Mouse (Mus musculus) hindbrain, embryonic 15.5 days (tissue): ENCODE measurements around the gene Pms2. TPM values are rescaled to one million over a fixed set of nuclear protein-coding genes. Genes with fewer than 3 reads are reported as not detected.

Source experiments
- ATAC-seq: fragments of 200-750 bp; cut with Nextera tagmentation; 2 replicates; pipeline ENCODE4 v1.8.0; 2017; ENCODE audit warnings: low read depth, moderate number of reproducible peaks, moderate TSS enrichment; ENCODE audit not compliant: low FRiP score
- H3K27ac ChIP-seq: fragments of 300-500 bp; sonication (generic); replicated peaks from 2 replicates; pipeline ENCODE4 v1.5.1; 2015; ENCODE audit warnings: mild to moderate bottlenecking, inconsistent platforms
- H3K27me3 ChIP-seq: fragments of 300-500 bp; sonication (generic); 2 replicates; pipeline ENCODE4 v1.6.1; 2015; ENCODE audit warnings: control low read depth, inconsistent platforms
- H3K36me3 ChIP-seq: fragments of 300-500 bp; sonication (generic); 2 replicates; pipeline ENCODE4 v1.6.1; 2015; ENCODE audit warnings: control low read depth, inconsistent platforms
- H3K4me1 ChIP-seq: fragments of 300-500 bp; sonication (generic); replicated peaks from 2 replicates; pipeline ENCODE4 v1.6.1; 2015; ENCODE audit warnings: control low read depth, inconsistent platforms
- H3K4me2 ChIP-seq: fragments of 300-500 bp; sonication (generic); 2 replicates; pipeline ENCODE4 v1.6.1; 2015; ENCODE audit warnings: moderate library complexity, mild to moderate bottlenecking, inconsistent platforms
- H3K4me3 ChIP-seq: fragments of 300-500 bp; sonication (generic); 2 replicates; pipeline ENCODE4 v1.5.1; 2015; ENCODE audit warnings: mild to moderate bottlenecking, inconsistent platforms
- H3K9ac ChIP-seq: fragments of 300-500 bp; sonication (generic); 2 replicates; pipeline ENCODE4 v1.6.1; 2015; ENCODE audit warnings: inconsistent platforms
- H3K9me3 ChIP-seq: fragments of 300-500 bp; sonication (generic); 2 replicates; pipeline ENCODE4 v1.6.1; 2016; ENCODE audit warnings: control low read depth, inconsistent platforms
- WGBS: fragments of 180-500 bp; shearing (Covaris S2); methylation state at CpG from one replicate; pipeline ENCODE4 v1.1.7; 2015; 5-methylcytosine and 5-hydroxymethylcytosine counted together
- polyA plus RNA-seq: library from polyadenylated mRNA; unstranded; fragments of >200 nt; fragmentation: Nextera tagmentation; extraction: Ambion mirVana; gene quantifications from 2 replicates; pipeline ENCODE4 v1.2.1, GENCODE M21; 2015

Gene Pms2
- polyA plus RNA-seq, 1 experiment from 2014 or later, result 31.0 TPM

DNA sequence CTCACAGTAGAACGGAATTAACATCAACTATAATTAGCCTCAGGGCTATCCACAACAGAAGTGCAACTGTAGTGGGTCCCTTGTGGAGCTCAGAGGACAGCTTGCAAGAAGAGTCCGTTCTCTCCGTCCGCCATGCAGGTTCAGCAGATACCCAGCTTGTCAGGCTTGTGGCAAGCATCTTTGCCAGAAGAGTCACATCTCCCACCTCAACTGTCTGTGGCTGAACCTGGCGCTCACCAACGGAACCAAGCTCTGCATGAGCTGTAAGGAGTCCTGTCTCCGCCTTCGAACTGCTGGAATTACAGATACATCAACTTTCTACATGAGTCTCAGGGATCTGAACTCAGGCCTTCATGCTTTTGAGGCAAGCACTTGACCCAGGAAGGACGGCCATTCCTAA lies 26.4 kb downstream of the Pms2 start:
- Histone ChIP-seq H3K4me2 (no peak overlapping the region), H3K9me3 (no peaks in the 10 kb centered on the region)
- WGBS, result 84% methylated on average over 9 of the region's 9 CpGs

DNA sequence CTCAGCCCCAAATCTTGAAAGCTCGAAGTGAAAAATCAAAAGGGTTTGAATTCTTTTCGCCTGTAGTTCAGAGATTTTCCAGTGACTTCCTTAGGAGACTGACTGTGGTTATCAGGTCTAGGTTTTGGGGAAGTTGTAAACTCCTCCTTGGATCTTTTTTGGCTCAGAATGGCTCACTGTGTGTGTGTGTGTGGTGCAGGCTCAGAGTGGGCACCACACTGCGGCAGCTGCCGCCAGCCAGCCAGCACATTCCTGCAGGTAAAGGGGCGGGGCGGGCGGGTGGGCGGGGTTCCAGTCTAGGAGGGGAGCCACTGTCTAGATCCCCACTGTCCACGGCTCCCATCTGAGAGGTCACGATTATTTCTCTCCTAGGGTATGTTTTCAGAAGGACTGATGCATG lies 31.8 kb downstream of the Pms2 start:
- no peak overlapping the region for H3K9ac ChIP-seq
- H3K4me1 ChIP-seq, result no peaks in the 10 kb centered on the region
- 15% methylated on average over 10 of the region's 10 CpGs for WGBS
- peaks cover 6% of the 10 kb centered on the region; the same call in 1 of the 2 replicates for H3K36me3 ChIP-seq
- no peak overlapping the region for H3K4me3 ChIP-seq
- no peak for ATAC-seq
- H3K27ac ChIP-seq, result no peak overlapping the region
- H3K9me3 ChIP-seq, result no peaks in the 10 kb centered on the region
- no peak overlapping the region for H3K4me2 ChIP-seq
- no peaks in the 10 kb centered on the region for H3K27me3 ChIP-seq

More for the DNA sequence above, 26.4 kb downstream of the Pms2 start:
- no peak overlapping the region for H3K27ac ChIP-seq
- H3K9ac ChIP-seq, result no peak overlapping the region
- no peaks in the 10 kb centered on the region for H3K4me1 ChIP-seq
- H3K4me3 ChIP-seq, result no peak overlapping the region
- H3K36me3 ChIP-seq, result peaks cover 8% of the 10 kb centered on the region; the same call in 1 of the 2 replicates
- ATAC-seq, result no peak
- H3K27me3 ChIP-seq, result no peaks in the 10 kb centered on the region

DNA sequence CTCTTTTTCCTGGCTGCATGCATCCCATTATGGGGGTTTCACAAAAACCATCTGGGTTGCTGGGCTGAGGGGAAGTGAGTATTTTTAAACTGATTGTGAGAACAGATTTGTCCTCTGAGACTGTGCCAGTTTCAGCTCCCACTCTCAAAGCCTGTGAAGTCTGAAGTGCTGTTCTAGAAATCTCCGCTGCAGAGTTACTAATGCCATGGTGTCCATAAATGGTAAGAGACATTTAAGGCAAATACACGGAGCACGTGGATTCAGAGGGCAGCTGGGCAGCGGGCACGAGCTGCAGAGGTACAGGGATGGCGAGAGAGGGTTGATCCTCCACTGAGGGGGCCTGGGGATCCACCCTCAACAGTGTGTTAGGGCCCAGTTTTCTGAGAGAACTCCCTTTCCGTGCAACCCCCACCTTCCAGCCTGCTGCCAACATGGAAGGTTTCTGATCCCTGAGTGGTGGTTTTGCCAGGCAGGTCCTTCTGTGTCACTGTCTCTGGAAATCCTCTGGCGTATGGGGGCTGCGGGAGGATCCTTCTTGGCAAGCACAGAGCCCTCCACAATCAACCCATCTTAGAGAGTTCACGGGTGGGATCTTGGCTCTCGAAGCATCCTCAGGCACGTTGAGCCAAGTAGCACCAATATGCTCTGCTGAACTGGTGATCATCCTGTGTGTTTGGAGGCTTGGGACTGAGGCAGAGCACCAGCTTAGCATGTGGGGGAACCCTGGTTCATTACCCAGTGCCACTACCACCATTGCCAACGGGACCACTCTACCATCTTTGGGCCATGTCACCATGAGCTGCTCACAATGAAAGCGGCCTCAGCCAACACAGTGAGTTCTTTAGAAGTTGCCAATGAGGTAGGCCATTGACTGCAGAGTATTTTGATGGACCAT lies 33.7 kb downstream of the Pms2 start:
- H3K9me3 ChIP-seq, result no peaks in the 10 kb centered on the region
- H3K36me3 ChIP-seq, result peaks cover 6% of the 10 kb centered on the region; the same call in 1 of the 2 replicates
- no peak for ATAC-seq
- no peak overlapping the region for H3K27ac ChIP-seq
- H3K4me3 ChIP-seq, result no peak overlapping the region
- no peaks in the 10 kb centered on the region for H3K27me3 ChIP-seq
- no peaks in the 10 kb centered on the region for H3K4me1 ChIP-seq
- no peak overlapping the region for H3K4me2 ChIP-seq
- 93% methylated on average over 14 of the region's 14 CpGs for WGBS
- no peak overlapping the region for H3K9ac ChIP-seq

DNA sequence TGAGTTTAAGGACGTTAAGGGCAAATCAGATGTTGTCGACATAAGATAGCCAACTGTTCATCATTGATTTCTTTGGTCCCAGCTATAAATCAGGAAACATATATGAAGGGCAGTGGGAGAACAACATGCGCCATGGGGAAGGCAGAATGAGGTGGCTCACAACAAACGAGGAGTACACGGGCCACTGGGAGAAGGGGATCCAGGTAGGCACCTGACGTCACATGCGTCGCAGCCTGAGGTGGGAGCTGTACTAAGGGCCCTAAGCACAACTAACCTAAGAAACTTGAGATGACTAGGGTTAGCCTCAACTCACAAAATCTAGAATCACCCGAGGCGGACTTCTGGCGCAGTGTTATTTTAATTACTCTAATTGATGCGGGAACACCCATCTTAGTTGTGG lies 38.6 kb downstream of the Pms2 start:
- 88% methylated on average over 12 of the region's 12 CpGs for WGBS
- H3K27me3 ChIP-seq, result no peaks in the 10 kb centered on the region
- no peak overlapping the region for H3K4me3 ChIP-seq
- no peaks in the 10 kb centered on the region for H3K9me3 ChIP-seq
- no peak overlapping the region for H3K4me2 ChIP-seq
- no peak for ATAC-seq
- no peak overlapping the region for H3K27ac ChIP-seq
- no peak overlapping the region for H3K9ac ChIP-seq
- H3K36me3 ChIP-seq, result peaks cover 6% of the 10 kb centered on the region; the same call in 1 of the 2 replicates
- H3K4me1 ChIP-seq, result no peaks in the 10 kb centered on the region

DNA sequence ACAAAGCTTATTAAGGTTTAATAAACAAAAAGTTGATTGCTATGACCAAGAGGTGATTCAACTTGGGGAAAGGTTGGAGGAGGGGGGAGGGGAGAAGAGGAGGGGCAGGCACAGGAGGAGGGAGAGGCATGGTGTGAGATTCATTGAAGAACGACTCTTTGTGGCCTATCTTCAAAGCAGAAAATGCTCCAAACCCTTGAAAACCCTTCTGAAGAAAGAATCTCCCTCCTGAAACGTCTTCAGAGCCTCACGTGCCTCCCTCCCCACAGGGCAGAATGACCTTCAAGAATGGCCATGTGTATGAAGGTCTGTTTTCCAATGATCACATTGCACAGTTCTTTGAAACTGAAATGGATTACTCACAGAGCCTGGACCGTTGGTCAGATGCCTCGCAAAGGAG lies 40.3 kb downstream of the Pms2 start:
- no peaks in the 10 kb centered on the region for H3K27me3 ChIP-seq
- H3K4me1 ChIP-seq, result no peaks in the 10 kb centered on the region
- no peak overlapping the region for H3K4me3 ChIP-seq
- H3K9me3 ChIP-seq, result no peaks in the 10 kb centered on the region
- 46% methylated on average over 5 of the region's 5 CpGs for WGBS
- no peak overlapping the region for H3K4me2 ChIP-seq
- no peak overlapping the region for H3K27ac ChIP-seq
- peaks cover 2% of the 10 kb centered on the region; the same call in 1 of the 2 replicates for H3K36me3 ChIP-seq
- H3K9ac ChIP-seq, result no peak overlapping the region
- ATAC-seq, result no peak

DNA sequence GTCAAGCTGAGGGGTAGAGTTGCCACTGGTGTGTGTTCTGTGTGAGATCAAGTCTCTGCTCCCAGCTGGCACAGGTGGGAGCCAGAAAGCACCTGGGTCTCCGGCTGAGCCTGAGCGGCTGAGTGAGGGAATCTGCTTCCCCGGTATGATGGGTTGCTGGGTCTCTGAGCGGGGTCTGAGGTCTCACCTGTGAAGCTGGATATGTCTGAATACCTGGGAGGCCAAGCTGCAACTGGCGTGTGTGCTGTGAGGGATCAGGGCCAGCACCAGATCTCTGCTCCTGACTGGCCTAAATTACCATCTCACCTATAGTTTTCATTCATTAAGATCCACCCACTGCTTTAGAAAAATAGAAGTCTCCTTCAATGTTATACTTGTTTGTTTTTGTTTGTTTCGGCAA lies 47.3 kb downstream of the Pms2 start:
- H3K4me2 ChIP-seq, result no peak overlapping the region
- ATAC-seq, result no peak
- H3K9ac ChIP-seq, result no peak overlapping the region
- H3K4me3 ChIP-seq, result no peak overlapping the region
- H3K9me3 ChIP-seq, result no peaks in the 10 kb centered on the region
- H3K27ac ChIP-seq, result no peak overlapping the region
- H3K36me3 ChIP-seq, result peaks cover 15% of the 10 kb centered on the region
- 92% methylated on average over 6 of the region's 6 CpGs for WGBS
- no peaks in the 10 kb centered on the region for H3K27me3 ChIP-seq
- no peaks in the 10 kb centered on the region for H3K4me1 ChIP-seq

DNA sequence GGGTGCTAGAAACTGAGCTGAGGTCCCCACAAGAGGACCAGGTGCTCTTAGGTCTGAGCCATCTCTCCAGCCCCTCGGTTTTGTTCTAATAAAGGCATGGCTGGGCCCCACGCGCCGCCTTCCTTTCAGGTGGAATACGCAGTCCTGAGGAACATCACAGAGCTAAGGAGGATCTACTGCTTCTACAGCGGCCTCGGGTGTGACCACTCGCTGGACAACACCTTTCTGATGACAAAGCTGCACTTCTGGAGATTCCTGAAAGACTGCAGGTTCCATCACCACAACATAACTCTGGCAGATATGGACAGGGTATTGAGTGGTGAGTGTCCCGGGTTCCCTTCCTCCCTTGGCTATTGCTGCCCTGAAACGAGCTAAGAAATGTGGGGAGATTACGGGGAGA lies 49.8 kb downstream of the Pms2 start:
- WGBS, result 93% methylated on average over 11 of the region's 11 CpGs
- no peaks in the 10 kb centered on the region for H3K4me1 ChIP-seq
- H3K9me3 ChIP-seq, result no peaks in the 10 kb centered on the region
- no peak for ATAC-seq
- peaks cover 15% of the 10 kb centered on the region for H3K36me3 ChIP-seq
- H3K9ac ChIP-seq, result no peak overlapping the region
- H3K4me3 ChIP-seq, result no peak overlapping the region
- H3K27ac ChIP-seq, result no peak overlapping the region
- no peak overlapping the region for H3K4me2 ChIP-seq
- no peaks in the 10 kb centered on the region for H3K27me3 ChIP-seq

DNA sequence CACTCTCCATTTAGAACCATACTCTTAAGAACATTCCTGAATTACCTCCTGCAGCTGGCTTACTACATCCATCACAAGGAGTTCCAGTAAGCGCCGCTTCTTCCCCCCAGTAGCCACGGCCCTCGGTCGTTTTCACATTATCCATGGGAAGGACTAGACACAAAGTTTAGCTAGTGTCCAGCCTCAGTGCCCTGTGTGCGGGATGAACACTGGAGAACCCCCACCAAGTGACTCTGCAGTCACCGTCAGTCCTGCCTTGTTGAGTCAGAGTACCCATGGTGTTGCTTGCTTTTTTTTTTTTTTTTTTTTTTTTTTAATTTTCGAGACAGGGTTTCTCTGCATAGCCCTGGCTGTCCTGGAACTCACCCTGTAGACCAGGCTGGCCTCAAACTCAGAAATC lies 51.4 kb downstream of the Pms2 start:
- no peak overlapping the region for H3K27ac ChIP-seq
- H3K9ac ChIP-seq, result no peak overlapping the region
- no peak for ATAC-seq
- WGBS, result 91% methylated on average over 8 of the region's 8 CpGs
- H3K4me2 ChIP-seq, result no peak overlapping the region
- no peaks in the 10 kb centered on the region for H3K27me3 ChIP-seq
- H3K4me3 ChIP-seq, result no peak overlapping the region
- no peaks in the 10 kb centered on the region for H3K9me3 ChIP-seq
- peaks cover 15% of the 10 kb centered on the region for H3K36me3 ChIP-seq
- H3K4me1 ChIP-seq, result no peaks in the 10 kb centered on the region

DNA sequence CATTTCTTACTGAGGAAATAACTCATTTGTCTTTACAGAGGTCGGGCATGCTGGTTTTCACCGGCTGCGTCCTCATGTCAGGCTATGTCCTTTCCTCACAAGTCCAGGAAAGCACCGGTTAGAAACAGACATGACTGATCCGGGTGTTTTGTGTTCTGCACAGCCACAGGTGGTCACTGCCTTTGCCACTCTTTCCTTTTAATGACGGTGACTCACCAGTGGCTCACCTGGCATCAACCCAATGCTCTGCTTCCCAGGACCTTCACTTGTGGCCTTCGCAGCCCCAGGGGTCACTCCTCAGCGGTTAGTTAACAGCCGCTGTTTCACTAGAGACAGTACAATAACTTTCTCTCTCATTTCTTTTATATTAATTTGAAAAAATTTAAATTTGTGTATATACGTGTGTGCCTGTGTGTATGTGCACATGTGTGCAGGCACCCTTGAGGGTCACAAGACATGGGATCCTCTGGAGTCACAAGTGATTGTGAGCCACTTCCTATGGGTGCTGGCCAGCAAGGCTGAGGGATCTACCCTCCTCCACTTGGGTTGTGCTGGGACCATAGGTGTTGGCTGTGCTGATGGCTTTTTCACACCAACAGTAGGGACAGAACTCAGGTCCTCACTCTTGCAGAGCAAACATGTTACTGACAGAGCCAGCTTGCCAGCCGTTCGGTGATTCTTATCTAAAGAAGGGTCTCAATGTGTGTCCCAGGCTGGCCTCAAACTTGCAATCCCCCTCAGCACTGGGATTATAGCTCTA lies 56.0 kb downstream of the Pms2 start:
- H3K4me2 ChIP-seq, result no peak overlapping the region
- no peaks in the 10 kb centered on the region for H3K27me3 ChIP-seq
- no peak for ATAC-seq
- H3K9ac ChIP-seq, result no peak overlapping the region
- 0 out of 2 replicates have a peak, but pooled peaks cover 3% of the 10 kb centered on the region for H3K36me3 ChIP-seq
- WGBS, result 92% methylated on average over 12 of the region's 12 CpGs
- no peak overlapping the region for H3K4me3 ChIP-seq
- no peaks in the 10 kb centered on the region for H3K9me3 ChIP-seq
- H3K27ac ChIP-seq, result no peak overlapping the region
- H3K4me1 ChIP-seq, result no peaks in the 10 kb centered on the region

DNA sequence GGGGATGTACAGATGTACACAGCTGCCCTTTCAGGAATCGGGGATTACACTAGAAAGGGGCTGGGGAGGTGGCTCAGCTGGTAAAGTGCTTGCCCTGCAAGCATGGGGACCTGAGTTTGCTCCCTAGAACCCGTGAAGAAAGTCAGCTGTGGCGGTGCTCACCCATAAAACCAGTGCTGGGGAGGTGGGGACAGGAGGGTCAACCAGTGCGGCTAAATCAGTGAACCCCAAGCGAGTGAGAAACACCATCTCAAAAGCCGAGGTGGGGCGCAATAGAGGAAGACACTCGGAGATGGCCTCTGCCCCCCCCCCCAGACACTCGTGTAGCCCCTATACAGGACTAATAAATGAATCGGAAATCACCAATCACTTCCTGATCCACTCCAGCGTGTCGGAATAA lies 56.9 kb downstream of the Pms2 start:
- Histone ChIP-seq H3K9me3 (no peaks in the 10 kb centered on the region), H3K27ac (no peak overlapping the region), H3K27me3 (no peaks in the 10 kb centered on the region), H3K9ac (no peak overlapping the region), H3K4me2 (no peak overlapping the region), H3K36me3 (no peaks in the 10 kb centered on the region), H3K4me1 (no peaks in the 10 kb centered on the region), H3K4me3 (no peak overlapping the region)
- WGBS, result 89% methylated on average over 12 of the region's 12 CpGs
- ATAC-seq, result no peak

DNA sequence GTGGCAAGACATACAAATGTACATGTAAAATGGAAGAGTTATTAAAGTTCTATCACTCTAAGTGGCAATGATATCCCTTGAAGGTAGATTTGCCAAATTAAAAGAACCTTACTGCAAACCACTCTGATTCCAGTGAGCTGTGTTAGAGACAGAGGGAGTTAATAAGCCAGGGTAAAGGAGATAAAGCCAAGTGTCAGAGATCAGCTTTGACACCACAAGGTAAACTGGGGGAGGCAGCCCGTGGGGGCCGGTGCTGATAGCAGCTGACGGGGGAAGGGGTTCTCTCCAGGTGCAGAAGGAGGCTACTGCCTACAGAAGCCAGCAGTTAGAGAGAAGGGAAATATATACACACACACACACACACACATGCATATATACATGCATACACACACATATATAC lies 62.9 kb downstream of the Pms2 start:
- Histone ChIP-seq H3K27ac (no peak overlapping the region), H3K9me3 (no peaks in the 10 kb centered on the region), H3K27me3 (no peaks in the 10 kb centered on the region), H3K9ac (no peak overlapping the region), H3K4me2 (no peak overlapping the region), H3K4me1 (no peaks in the 10 kb centered on the region), H3K36me3 (no peaks in the 10 kb centered on the region), H3K4me3 (no peak overlapping the region)
- WGBS, result 89% methylated on average over 3 of the region's 3 CpGs
- no peak for ATAC-seq

DNA sequence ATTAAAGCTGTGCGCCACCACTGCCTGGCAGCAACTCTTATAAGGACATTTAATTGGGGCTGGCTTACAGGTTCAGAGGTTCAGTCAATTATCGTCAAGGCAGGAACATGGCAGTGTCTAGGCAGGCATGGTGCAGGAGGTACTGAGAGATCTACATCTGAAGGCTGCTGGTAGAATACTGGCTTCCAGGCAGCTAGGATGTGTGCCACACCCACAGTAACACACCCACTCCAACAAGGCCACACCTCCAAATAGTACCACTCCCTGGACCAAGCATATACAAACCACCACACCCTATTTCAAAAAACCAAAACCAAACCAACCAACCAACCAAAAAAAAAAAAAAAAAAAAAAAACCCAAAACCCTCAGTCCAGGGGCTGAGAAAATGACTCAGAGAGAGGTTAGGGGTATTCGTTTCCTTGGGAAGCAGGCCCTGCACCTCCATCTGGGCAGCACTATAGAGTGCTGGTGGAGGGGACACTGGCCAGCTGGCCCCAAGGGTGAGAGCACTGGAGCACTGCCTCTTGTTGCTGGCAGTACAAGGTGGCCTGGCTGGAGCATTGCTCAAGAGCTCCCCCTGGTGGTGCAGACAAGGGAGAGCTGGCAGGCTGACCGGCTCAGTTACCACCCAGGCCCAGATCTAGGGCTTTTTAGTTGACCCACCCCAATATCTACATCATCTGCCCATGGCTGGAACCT lies 65.3 kb downstream of the Pms2 start:
- no peaks in the 10 kb centered on the region for H3K9me3 ChIP-seq
- 51% methylated on average over 4 of the region's 4 CpGs for WGBS
- H3K27me3 ChIP-seq, result no peaks in the 10 kb centered on the region
- H3K36me3 ChIP-seq, result no peaks in the 10 kb centered on the region
- H3K27ac ChIP-seq, result no peak overlapping the region
- no peak overlapping the region for H3K4me2 ChIP-seq
- peak; percentile 34; the same call in 1 of the 2 replicates for ATAC-seq
- no peak overlapping the region for H3K9ac ChIP-seq
- H3K4me1 ChIP-seq, result no peaks in the 10 kb centered on the region
- H3K4me3 ChIP-seq, result no peak overlapping the region
